Mouse (Mus musculus) CH12.LX (cell line): ENCODE measurements around the gene Chsy1.

Experiments used
- BHLHE40 ChIP-seq: IDR thresholded peaks from 2 replicates; pipeline ENCODE4 v1.6.1; 2011; ENCODE audit warnings: mild to moderate bottlenecking, low read depth, low read length, improper control_type of control experiment
- CTCF ChIP-seq, 2 experiments: IDR thresholded peaks in 1 of 2; conservative IDR thresholded peaks in 1 of 2; 2 replicates each; pipeline ENCODE4 v1.5.1; 2011 to 2012; ENCODE audit warnings: low read depth in 2 of 2, low read length in 2 of 2, improper control_type of control experiment in 1 of 2, inconsistent platforms in 1 of 2, mild to moderate bottlenecking in 1 of 2, moderate library complexity in 1 of 2
- ELF1 ChIP-seq: IDR thresholded peaks from 2 replicates; pipeline ENCODE4 v1.6.1; 2014; ENCODE audit warnings: low read depth, mild to moderate bottlenecking, inconsistent platforms, low read length, improper control_type of control experiment
- EP300 ChIP-seq: IDR thresholded peaks from 2 replicates; pipeline ENCODE4 v1.6.1; 2011; ENCODE audit warnings: low read length, improper control_type of control experiment
- MEF2A ChIP-seq: IDR thresholded peaks from 2 replicates; pipeline ENCODE4 v1.6.1; 2014; ENCODE audit warnings: low read depth, mild to moderate bottlenecking, inconsistent platforms, low read length, improper control_type of control experiment, borderline replicate concordance

GRCm38 (mm10) chr7:66200383-66200782, 91.1 kb downstream of the Chsy1 start:
- TF ChIP-seq BHLHE40 (no peak), ELF1 (no peak), MEF2A (no peak), EP300 (no peak), CTCF (conservative IDR thresholded peaks at IDR 0.05 in 1 of 2, IDR thresholded peaks at IDR 0.05 in 1 of 2; ENCODE audit: low read depth in 2 of 2, low read length in 2 of 2) (no peak)
